Mouse (Mus musculus) heart, adult 11 months (tissue): ENCODE results near the gene Cxcl14.
A peak's percentile ranks its signal among the peaks of the same experiment; 100 is the strongest.

ENCODE experiments used
- DNase-seq: peaks from one replicate; pipeline ENCODE4 v3.0.0; 2022

Gene Cxcl14

GRCm38 (mm10) chr13:56295943-56296658 is at the start of gene Cxcl14:
Cxcl14 (minus strand) TSS chr13:56296551.
- DNase-seq = peak; percentile 94

DNA sequence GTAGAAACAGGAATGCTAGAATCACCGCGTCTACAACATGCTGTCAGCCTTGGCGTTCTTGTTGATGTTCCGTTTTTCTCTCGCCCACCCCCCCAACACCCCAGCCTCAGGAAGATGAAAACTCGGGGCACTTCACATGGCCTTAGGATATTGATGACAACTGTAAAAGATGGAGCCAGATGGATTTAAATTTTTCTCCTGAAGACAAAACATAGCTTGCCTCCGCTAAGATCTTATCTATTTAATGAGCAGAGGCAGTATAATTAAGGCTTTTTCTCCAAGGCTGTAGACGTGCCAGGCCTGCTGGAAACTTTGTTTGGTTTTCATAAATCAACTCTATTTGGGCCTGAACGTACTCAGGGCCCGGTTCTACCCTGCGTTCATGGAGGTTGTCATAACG is 48.0 kb upstream of the Cxcl14 start:
- no peak for DNase-seq

- no peak for DNase-seq
Observed at GRCm38 (mm10) chr13:56342491-56342890, 46.1 kb upstream of the Cxcl14 start.

- DNase-seq = peak; percentile 97
Observed at GRCm38 (mm10) chr13:56340513-56340912, 44.2 kb upstream of the Cxcl14 start.

DNA sequence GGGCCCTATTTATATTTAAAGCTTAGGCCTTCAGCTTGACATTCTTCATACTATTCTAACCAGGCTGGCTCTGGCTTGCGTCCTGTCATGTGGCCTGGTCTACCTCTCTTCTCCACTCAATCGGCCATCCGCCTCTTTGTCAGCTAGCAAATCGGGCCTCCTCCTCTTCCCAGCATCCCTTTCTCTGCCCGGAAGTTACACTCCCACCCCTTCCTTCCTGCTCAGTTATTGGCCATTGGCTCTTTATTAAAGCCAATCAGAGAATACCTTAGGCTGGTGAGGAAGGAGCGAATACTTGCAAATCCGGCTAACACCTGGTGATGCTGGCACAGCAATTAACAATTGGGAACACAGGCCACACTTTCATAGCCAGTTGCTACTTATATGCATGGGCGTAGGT is 43.5 kb upstream of the Cxcl14 start:
- DNase-seq = peak; percentile 80

DNA sequence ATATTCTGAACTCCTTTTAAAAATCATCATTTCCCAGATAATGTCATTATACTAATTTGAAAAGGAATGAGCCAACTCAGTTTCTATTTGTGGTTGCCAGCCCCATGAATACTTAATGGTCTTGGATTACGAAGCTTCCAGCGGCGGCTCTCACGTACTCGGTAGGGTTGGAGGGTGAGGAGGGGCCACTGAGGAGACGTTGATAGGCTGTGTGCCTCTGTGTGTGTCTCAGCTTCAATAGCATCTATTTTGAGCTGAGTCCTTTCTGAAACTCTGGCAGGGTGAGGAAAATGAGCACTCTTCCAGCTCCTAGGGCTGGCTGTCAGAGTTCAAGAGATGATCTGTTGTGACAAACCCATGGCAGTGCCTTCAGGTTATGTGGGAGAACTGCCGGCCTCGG is 40.6 kb upstream of the Cxcl14 start:
- peak; percentile 79 for DNase-seq

DNA sequence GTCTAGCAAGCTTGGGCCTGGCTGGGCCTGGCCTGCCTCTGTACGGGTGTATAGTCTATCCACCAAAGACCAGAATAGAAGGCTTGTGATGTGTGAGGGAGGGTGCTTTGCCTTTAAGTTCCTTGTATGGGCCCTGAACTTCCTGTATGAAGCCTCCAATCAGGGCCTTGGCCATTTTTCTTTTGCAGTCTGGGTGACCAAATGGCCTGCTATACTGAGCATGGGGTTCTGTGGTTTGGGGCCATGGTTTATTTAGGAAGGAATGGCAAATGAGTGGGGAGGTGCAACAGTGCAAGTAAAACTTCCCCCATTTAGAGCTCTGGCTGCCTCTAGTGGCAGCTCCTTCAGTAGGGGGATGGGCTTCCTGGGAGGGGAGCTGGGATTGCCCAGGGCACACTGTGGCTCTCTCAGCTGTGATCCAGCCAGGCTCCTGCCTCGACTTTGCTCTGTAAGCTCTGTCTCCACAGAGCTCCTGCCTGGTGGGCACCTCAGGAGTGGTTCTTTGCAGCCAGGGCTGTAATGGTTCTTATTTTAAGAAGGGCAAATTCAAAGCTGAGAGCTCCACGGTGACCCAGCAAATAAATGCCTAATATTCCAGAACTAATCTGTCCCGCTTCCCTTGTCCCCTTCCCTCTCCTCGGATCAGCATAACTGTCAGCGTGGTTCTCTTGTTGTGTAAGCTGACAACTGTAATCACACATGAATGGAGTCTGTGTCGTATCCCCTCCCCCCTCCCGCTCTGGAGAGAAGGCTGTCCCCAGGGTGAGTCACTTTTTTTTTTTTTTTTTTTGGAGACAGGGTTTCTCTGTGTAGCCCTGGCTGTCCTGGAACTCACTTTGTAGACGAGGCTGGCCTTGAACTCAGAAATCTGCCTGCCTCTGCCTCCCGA is 38.7 kb upstream of the Cxcl14 start:
- DNase-seq = peak; percentile 74

- no peak for DNase-seq
Observed at GRCm38 (mm10) chr13:56334236-56334635, 37.9 kb upstream of the Cxcl14 start.

DNA sequence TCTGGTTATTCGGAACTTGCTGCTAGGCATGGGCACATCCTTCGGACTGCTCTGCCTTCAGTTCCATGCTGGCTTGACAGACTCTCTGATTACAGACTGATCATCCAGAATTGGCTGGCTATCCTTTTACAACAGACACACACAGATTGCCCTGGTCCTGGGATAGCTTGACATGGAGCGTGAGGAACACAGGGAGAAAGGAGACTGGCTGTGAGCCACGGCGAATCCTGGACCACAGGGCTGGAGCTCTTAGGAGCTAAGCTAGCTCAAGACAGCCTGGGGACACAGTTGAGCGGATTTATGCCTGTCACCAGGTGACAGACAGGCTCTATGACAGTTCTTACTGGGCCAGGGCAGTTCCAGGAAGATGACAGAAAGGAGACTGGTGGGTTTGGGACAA is 36.0 kb upstream of the Cxcl14 start:
- DNase-seq = no peak

- DNase-seq = peak; percentile 85
Observed at GRCm38 (mm10) chr13:56330603-56331455, 34.5 kb upstream of the Cxcl14 start.

- DNase-seq = no peak
Observed at GRCm38 (mm10) chr13:56329769-56330168, 33.4 kb upstream of the Cxcl14 start.

DNA sequence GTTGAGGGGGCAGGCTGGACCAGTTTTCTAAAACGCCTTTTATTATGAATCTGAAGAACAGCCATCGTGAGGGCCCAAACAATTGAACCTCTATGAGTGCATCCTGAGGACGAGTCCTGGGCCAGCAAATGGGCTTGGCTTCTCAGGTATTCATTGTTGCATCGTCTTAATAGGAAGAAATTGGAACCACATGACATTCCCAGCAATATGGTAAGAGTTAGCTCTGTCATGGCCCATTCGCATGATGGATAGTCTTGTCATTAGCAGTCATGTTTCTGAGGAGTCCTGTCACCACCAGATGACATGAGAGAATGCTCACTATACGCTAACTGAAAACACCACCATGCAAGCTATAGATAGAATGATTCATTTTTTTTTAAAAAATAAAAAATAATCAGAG is 32.8 kb upstream of the Cxcl14 start:
- DNase-seq = no peak

GRCm38 (mm10) chr13:56327779-56328178 is 31.4 kb upstream of the Cxcl14 start:
- no peak for DNase-seq

DNA sequence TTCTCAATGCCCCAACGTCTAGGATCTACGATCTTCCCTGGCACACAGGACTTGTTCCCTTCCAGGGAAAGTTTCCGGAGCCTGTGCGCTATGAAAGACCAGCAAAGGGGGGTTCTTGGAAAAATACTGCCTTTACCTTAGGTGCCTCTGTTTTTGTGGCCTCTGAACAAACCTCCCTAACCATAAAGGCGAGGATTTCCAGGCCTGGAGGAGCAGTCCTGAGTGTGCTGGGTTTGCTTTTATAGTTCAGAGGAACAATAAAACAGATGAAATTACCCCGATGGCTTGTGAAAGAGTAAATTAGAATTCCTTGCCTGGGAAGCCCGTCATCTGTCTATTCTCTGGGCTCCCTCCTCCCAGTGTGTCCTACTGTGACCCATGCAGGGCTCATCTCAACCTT is 25.3 kb upstream of the Cxcl14 start:
- no peak for DNase-seq

- no peak for DNase-seq
Observed at GRCm38 (mm10) chr13:56316930-56317329, 20.6 kb upstream of the Cxcl14 start.

DNA sequence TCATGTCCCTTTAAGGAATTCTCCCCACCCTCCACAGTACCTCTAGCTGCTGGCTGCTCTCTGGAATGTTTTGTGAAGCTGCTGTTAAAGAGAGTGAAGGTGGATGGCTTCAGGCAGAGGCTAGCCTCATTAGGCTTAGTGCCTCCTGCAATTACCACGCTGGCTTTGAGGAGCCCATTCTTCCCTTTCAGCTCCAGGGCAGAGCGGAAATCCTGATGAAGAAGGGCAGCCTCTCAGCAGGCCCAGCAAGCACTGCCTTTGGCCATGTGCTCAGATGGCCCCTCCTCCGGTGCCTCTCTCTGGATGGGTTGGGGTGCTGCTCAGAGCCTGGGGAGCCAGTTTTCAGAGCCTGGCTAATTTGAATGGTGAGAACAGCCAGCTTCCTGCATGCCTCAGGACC is 18.9 kb upstream of the Cxcl14 start:
- DNase-seq = no peak

DNA sequence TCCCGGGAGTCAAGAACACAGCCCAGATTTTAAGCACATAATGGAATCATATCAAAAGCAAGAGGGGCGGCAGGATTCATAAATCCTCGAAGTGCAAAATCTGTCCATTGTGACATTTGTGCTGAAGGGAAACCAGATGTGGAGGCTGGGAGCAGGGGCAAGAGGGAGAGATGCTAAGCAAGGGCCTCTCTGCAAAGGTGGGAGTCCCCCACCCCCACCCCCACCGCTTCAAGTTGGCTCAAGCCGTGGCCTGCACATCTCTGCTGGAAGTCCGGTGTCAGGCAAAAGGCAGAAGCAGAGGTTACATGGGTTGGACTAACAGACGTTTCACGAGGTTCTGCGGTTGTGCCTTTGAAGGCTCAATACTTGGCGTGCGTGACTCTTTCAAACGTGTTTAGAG is 8.7 kb upstream of the Cxcl14 start:
- no peak for DNase-seq

DNA sequence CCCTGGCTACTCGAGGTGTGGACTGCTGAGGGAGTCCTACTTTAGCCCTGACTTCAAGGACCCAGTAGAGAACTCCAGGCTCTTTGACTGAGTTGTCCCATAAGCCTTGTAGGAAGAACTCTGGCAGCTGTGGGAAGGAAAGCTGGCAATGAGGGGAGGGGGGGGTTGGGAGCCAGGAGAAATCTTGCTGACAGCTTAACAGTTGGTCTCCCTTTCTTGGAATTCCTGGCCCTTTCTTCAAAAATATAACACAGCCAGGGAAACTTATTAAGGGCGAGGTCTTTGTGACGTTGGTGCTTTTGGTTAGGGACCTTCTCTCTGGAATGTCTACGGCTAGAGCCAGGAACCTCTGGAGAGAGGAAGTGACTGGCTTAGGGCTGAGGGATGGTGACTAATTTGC is 8.1 kb upstream of the Cxcl14 start:
- no peak for DNase-seq

DNA sequence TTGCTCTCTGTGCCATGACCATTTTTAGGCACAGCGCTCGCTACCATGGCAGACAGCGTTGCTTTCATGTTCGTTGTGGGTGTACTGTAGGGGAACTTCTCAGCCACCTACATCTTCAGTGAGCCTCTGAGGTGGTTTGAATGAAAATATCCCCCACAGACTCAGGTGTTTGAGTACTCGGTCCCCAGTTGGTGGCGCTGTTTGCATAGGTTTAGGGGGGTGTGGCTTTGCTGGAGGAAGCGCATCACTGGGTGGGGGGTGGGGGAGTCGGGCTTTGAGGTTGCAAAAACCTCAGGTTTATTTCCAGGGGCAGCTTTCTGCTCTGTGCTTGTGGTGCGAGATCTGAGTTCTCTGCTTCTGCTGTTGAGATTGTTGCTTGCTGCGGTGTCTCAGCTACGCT is 3.0 kb upstream of the Cxcl14 start:
- no peak for DNase-seq

- DNase-seq = no peak
Observed at GRCm38 (mm10) chr13:56296659-56297020, 289 bp upstream of the Cxcl14 start.

DNA sequence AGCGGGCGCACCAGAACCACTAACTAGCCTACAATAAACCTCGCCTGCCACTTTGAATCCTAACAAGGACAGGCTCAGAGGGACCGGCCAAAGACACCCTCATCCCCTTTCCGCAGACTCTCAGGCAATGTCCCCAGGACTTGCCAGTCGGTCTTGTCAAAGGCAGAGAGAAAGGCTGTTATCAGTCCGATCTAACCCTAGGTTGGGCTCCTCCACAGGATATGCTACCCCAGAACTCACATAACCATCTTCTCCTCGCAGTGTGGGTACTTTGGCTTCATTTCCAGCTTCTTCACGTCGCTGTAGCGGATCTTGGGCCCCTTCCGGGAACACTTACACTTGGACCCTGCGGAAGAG is 787 bp downstream of the Cxcl14 start:
- DNase-seq = no peak

DNA sequence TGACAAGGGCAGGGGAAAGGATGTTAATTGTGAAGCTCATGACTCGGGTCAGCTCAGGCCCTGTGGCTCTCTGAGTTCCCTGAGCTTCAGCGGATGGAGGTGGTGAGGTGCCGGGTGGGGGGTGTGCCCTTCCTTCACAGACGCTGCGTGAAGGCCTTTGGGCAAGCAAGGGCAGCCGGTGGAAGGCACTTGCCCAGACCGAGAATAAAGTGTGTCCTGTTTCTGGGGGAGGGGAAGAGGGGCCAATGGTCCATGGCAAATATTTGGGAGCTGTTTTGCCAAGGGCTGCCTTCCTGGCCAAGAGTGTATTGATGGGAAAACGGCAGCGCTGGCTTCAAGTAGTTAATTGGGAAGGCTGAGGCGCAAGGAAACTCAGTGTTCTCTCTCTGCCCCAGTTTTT is 1.4 kb downstream of the Cxcl14 start:
- no peak for DNase-seq

DNA sequence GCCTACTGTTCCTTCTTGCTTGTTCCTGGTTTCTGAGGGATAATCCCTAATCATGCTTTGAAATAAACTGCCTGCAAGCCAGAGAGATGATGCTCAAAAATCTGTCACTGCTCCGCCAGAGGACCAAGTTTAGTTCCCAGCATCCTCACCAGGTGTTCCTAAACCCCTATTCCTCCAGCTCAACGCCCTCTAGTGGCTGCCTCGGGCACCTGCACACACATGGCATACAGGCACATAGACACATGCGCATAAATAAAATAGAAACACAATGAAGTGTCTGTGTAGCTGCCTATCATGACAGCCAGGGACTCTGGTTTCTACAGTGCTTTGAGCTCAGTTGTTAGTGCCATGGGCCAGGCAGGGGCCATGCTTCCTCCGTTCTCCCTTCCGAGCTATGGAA is 6.4 kb downstream of the Cxcl14 start:
- DNase-seq = no peak

DNA sequence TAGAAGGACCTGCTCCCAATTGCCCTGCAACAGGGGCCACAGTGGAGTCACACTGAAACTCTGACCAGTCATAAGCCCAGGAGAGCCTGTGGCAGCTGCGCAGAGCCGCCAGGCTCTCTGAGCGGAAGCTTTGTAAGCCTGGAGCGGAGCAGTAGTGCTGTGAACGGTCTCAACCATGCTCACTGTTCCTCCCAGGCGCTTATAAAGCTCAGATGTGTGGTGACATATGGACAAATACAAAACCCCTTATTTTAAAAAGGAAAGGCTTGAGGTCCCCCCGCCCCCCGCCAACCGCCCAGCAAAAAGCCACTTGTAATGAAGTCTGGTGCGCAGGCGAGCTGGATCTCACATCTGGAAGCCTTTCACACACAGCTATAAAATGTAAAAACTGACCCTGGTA is 7.1 kb downstream of the Cxcl14 start:
- DNase-seq = no peak
